Mouse (Mus musculus): ENCODE measurements around the gene Hopx.

The Hopx gene

DNA sequence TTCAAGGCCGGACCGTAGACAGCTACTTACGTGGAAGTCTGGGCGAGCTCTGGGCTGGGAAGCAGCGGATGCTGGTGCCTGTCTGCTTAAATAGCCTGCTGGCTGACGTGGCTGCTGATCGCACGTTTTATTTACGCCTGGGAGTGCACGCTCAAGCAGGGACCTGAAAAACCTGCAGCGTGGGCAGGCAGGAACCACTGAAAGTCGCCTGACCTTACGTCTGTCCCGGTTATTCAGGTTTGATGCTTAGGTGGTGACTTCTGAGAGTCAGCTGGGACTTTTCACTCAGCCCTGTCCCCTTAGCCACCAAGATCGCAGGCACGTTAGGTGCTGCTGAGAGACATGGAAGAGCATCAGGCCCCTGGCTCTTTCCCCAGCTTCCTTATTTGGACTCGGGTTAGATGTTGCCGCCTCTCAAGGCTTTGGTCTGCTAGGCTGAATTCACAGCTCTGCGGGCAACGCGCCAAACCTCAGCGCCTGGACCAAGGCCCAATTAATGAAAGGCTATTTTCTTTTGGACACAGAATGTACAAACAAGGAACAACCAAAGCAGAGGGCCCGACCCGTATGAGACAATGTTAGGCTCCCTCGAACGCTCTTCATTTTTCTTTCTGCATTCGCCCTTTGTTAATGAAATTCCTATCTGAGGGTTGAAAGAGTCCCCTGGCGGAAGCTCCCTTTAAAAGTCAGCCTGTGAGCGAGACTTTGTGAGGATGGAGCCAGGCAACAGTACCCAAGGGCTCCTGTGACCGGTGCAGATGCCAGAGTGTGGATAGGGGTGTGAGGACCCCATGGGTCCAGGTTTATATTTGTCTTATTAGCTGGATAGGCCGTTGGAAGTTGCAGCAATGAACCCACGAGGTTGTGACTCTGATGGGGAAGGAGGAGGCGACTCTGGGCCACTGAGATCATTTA is at the start of gene Hopx:
Gene Hopx, minus strand, starts transcription at position 305 of the 915 bp plus-strand sequence.
- DNase-seq (ENCODE audit: low read depth in 1 of 2, low spot score in 2 of 2): no peak

DNA sequence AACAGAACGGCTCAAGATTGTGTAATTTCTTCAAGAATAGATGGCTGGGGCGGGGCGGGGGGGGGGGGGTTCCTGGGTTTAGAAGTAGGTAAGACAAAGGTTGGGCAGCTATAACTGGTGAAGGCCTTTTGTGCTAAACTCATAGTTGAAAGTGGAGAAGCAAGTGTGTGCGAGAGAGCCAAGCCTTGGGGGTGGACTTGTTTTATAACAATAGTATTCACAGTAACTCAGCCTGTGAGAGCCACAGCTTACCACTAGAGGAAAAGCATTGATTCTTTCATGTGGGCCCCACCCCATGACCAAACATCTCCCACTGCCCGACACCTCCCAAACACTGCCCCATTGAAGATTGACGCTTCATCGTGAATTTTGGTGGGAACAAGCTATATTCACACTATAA is 48.7 kb upstream of the Hopx start:
- DNase-seq (ENCODE audit: low read depth in 1 of 2, low spot score in 2 of 2): no peak

DNA sequence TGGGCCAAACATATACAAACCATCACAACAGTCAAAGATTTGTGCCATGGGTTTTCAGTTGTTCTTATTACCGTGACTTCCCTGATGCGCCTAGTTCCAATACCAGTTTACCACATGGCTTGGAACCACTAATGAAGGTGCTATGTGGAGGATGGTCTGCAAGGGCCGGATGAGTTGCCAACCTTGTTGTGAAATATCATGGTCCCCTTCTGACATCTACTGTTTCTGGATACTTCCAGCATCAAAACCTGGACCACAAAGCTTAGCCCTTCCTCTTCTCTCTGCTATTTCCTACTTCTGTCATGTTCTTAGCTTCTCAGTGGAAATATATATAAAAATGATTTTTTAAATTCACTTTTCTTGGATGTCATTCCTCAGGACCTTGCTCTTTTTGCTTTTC is 47.6 kb upstream of the Hopx start:
- no peak for DNase-seq (ENCODE audit: low read depth in 1 of 2, low spot score in 2 of 2)

DNA sequence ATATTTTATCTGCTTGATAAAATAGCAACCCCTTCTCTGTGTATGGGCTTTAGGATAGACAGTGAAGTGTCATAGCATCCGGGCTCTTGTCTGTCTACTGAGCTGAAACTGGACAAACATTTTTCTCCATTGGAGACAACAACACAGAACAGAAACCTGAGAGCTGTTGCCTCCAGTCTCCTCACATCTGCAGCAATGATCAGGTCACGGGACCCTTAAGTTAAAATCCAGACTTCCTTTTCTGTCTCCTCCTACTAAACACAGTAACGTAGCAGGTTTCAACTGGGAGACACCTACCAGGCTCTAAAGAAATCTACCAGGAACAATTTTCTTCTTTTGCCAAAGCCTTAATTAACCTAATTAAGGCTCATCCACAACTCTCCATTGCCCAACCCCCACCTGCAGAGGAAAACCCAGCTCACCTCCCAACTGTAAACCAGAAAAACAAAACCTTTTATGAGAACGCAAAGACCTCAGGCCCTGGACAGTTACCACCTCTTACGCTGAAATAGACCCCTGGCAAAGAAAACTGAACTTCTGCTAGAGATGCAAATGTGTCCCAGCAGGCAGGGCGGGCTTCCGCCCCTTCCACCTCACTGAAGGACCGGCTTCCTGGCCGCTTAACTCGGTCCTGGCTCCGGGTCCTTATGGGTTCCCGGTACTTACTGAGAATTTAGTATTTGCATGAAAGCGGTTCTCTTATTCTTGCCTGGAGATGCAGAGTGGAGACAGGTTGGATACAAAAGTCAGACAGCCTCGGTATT is 43.0 kb upstream of the Hopx start:
- no peak for DNase-seq (ENCODE audit: low read depth in 1 of 2, low spot score in 2 of 2)

DNA sequence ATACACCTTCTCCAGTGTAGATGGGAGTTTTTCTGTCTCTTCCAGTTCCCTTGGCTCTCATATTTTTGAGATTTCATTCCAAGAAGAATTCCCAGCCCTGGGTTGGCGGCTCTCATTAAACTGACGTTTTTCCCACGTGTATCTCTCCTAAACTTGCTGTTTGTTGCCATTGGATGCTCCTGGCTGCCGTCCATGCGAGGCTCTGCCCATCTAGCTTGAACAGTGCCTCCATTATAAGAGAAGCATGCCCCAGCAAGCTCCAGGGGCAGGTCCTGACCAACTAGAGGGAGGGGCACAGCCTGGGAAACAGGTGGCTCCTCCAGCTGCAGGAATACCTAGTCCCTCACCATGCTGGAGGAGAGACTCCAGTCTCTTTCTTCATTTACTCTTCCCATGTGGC is 42.0 kb upstream of the Hopx start:
- DNase-seq (ENCODE audit: low read depth in 1 of 2, low spot score in 2 of 2): no peak

DNA sequence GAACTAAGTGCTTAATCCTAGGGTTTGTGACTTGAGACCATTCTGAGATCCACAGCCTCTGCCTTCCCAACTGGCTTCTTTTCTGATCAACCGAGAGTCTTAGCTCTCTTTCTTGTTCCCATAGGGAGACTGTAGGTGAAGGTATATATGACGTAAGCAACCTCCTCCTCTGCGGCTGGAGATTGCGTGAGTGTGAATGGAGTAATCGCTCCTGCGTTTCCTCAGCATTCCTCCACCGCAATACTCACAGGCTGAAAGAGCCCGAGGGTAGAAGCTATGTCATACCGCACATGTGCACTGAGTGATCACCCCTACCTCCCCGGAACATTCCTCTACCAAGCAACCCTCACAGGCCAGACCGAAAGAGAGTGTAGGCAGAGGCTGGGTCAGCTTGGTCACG is 40.6 kb upstream of the Hopx start:
- DNase-seq (ENCODE audit: low read depth in 1 of 2, low spot score in 2 of 2): no peak

DNA sequence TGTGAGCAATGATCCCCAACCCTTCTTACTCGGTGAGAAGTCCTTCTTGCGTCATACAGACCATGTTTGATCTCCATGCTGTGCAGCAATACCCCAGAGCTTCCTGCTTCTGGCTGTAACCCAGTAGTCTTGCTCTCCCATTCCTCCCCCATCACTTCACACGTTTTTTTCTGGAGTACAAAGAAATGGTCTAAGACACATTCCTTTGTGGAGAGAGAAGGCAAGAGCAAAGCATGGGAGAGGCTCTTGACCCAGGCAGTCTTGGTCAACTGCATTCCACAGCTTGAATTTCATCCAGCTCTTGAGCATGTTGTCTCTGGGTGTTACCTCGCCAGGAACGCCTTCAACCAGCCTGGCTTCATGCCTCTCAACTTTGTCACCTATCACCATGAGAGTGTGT is 39.9 kb upstream of the Hopx start:
- no peak for DNase-seq (ENCODE audit: low read depth in 1 of 2, low spot score in 2 of 2)

DNA sequence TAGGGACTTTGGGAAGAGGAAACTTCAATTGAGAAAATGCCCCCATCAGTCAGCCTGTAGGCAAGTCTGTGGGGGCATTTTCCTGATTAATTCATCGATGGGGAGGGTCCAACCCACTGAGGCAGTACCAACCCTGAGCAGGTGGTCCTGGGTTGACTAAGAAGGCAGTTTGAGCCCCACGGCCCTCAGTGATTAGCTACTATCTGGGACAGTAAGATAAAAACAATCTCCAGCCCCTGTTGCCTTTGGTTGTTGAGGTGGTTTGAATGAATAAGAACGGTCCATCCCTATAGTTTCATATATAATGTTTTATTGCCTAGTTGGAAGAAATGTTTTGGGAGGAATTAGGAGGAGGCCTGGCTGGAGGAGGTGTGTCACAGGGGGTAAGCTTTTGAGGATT is 36.8 kb upstream of the Hopx start:
- DNase-seq (ENCODE audit: low read depth in 1 of 2, low spot score in 2 of 2): no peak

DNA sequence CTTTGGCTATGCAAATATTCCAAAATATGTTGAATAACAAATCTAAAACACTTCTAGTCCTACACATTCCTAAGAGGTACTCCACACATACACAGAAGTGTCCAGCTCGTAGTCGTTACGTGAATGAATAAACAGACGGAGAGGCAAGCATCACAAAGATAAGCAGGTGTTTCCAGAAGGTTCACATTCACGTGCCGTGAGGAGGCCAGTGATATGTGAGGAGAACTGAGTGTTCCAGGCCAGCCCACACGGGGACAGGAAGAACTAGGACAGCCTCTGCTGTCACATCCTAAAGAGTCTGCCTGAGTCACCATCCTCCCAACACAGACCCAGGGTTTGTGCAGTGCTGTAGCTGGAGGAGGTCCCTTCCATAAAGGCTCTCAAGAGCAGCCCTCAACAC is 36.2 kb upstream of the Hopx start:
- DNase-seq (ENCODE audit: low read depth in 1 of 2, low spot score in 2 of 2): no peak

DNA sequence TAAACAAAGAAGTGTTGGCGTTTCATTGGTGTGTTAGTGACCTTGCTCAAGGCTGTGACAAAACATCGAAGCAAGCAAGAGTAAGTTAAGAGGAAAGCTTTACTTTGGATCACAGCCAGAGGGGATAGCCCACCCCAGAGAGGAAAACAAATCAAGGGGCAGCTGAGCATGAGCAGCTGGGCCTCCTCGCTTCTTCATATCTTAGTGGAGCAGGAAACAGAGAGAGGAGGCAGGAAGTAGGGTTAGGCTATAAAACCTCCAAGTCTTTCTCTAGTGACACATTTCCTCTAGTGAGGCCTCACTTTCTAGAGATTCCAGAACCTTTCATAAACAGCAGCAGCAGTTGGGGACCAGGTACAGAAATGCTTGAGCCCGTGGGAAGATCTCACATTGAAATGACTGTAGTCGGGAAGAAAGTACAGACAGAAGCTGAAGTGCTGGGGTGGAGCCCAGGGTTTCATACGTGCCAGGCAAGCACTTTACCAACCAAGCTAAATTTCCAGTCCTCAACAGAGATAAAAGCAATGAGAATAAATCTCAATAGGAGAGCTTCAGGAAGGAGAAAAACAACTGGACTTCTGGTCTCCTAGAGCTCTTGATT is 33.2 kb upstream of the Hopx start:
- no peak for DNase-seq (ENCODE audit: low read depth in 1 of 2, low spot score in 2 of 2)

DNA sequence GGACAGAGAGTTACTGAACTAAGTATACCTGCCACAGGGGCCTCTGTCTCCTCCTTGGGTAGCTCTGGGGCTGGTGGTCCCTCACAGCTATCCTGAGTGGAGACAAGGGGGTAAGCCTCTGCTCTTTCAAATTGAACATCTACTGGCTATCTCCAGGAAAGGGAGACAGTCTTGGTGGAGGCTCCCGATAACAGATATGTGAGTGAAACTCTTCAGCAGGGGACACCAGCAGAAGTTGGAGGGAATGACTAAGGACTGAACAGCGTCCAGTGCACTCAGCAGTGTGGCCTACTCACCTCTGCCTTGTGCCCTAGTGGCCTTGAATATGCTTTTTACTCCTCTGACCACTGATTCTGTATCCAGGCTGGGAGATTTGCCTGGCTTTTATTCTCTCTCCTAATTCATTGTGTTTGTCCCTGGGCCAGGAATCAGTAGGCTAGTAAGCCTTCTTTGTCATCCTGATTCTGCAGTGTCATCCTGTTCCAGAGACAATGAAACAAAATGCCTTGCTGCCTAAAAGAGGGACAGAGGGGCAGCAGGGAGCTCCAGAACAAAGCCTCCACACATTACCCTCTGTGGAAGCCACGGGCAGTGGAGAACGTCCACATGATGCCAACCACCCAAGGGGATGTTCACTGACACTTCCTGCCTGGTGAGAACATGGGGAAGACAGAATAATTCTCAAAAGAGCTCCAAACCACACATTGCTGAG is 31.7 kb upstream of the Hopx start:
- no peak for DNase-seq (ENCODE audit: low read depth in 1 of 2, low spot score in 2 of 2)

DNA sequence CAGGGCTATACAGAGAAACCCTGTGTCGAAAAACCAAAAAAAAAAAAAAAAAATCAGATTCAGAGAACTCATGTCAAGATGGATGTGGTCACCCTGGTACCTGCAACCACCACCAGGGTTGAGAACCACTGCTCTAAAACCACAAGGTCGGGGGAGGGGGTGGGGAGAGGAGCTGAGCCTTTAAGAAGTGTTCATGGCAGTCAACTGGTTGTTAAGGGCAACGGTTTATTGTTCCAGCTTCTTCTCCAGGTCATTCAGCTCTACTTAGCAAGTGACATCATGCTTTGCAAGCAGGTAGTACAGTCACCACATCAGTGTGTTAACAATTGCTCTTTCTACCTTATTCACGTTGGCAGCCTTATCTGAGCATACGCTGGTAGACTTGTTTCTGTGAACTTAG is 29.7 kb upstream of the Hopx start:
- DNase-seq (ENCODE audit: low read depth in 1 of 2, low spot score in 2 of 2): no peak

DNA sequence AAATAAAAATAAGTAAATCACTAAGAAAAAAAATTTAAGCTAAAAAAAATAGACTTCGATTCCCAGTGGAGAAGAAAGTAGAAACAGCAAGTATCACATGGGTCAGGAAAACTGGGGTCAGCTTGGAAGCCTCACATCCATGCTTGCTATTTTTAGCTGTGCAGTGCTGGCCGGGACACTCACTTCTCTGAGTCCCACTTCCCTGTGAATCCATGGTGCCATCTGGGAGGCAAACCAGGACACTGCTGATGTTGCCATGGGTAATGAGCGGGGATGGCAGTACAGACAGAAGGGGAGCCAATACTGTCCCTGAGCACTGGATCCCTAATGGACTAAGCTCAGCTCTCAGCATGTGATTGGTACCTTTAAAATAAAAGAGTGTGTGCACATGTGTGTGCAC is 28.2 kb upstream of the Hopx start:
- no peak for DNase-seq (ENCODE audit: low read depth in 1 of 2, low spot score in 2 of 2)

DNA sequence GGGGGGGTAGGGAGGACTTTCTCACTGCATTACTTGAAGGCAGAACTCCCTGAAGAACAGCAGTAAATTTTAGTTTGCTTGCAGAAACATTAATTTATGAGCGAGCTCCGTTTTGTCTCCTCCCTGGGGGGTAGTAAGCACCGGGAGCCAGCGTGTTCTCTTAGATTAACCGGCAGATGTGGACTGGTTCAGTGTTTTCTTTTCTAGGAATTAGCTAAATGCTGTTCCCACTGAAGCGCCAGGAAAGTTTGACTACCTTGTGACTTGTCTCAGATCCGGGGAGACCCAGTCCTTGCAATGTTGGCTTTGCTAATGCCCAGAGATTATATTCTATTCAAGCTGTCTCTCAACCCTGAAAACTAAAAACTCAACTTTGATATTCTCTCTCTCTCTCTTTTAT is 26.4 kb upstream of the Hopx start:
- DNase-seq (ENCODE audit: low read depth in 1 of 2, low spot score in 2 of 2): no peak

DNA sequence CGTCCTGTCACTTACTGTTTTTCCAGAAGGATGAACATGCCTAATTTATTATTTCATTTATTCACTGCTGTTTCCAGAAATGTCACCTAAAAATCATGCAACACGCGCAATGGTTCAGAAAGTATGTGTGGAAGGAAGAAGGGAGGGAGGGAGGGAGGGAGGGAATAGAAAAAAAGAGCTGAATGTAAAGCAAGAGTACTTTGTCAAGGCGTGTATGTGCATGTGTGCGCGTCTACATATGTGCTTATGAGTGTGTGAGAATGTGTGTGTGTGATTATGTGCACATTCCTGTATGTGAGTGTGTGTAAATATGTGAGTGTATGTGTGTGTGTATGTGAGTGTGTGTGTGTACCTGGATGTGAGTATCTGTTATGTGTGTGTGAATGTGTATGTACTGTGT is 25.9 kb upstream of the Hopx start:
- no peak for DNase-seq (ENCODE audit: low read depth in 1 of 2, low spot score in 2 of 2)

DNA sequence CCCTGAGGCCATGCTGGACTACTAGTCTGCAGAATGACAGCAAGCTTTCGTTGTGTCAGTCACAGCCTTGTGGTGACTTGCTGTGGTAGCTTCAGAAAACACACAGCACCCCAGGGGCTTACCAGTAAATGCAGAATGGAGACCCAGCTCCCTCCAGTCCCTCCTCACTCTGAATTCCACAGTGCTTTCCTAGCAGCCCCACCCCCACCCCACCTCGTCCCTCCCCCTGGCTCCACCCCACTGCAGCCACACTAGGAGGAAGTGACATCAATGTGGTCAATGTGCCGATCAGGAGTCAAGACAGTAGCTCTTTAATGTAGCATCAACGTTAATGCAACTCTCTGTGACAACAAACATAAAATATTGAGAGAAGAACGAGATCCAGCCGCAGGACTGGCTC is 25.2 kb upstream of the Hopx start:
- DNase-seq (ENCODE audit: low read depth in 1 of 2, low spot score in 2 of 2): peak; percentile 12 to 32

DNA sequence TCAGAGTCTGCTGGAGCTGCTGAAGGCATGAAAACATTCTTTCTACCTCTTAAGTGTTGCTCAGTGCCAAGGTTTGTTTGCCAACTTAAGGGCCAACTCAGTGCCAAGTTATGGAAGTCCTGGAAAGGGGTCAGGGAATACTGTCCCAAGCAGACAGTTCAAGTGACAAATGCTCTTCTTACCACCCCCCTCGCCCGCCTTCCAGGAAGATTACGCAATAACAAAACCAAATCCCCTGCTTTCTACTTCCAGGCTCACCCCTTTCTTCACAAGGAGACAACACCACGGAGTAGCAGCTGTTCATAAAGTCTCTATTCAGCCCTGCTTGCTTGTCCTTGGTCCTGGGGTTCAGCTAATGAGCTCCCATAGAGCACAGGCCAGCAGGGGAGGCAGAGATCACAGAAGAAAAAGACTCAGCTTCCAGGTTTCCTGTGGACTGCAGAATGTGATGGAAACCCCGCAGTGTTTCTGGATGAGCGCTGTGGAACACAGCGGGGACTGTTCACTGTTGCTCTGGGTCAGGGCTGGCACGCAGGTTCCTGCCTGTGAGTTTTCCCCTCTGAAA is 22.9 kb upstream of the Hopx start:
- no peak for DNase-seq (ENCODE audit: low read depth in 1 of 2, low spot score in 2 of 2)

DNA sequence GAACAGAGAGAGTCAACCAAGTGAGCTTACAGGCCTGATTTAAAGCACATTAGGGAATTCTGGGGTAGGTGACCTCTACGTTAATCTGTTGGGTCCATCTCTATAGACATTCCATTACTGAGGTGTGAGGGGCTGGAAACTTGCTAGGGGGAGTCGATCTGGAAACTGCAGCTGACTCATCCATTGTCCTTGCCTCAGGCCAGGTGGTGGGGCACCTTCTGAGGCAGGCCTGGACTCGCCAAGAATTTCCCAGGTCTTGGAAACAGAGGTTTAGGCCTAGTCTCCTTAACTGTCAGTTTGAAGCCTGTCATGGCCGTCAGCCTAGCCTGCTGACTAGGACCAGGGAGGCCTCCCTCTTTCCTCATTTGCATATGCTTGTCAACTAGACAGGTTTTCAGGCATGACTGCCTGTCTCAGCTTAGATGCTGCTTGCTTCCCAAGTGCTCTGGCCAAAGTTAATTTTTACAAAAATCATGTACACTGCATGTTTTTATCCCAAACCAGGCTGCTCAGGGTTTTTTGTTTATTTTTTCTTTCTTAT is 21.8 kb upstream of the Hopx start:
- no peak for DNase-seq (ENCODE audit: low read depth in 1 of 2, low spot score in 2 of 2)

DNA sequence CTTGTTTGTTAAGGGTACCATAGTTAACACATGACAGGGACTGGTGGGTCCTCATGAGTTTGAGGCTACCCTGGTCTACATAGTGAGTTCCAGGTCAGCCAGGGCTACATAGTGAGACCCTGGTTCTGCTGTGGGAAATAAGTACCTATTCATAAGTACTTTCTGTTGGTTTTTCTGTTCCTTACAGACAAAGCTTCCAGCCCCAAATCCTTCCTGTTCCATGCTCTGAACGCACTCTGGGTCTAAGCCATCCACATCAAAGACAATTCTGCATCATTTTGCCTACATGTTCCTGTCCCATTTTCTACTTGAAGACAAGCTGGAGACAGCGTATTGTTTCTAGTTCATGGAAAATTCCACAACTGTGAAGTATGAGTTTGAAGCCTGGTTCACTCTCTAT is 20.0 kb upstream of the Hopx start:
- no peak for DNase-seq (ENCODE audit: low read depth in 1 of 2, low spot score in 2 of 2)

DNA sequence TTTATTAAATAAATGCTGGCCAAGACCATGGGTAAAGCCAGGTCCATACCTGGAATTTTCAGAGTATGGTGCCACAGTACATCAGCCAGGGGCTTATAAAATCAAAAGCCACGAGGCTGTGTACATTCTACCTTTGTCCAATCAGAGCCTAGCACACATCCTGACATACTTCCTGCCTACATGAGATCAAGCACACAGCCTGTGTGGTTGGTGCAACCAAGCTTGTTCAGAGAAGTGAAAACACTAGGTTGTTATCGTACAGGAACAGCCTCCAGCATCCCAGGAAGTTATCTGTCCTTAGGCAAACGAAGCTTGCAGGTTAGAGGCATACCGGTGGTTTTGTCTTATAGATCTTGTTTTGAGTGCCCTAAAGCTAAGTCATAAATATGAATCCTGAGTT is 19.5 kb upstream of the Hopx start:
- DNase-seq (ENCODE audit: low read depth in 1 of 2, low spot score in 2 of 2): peak in 1 of 2 experiments; percentile 11

DNA sequence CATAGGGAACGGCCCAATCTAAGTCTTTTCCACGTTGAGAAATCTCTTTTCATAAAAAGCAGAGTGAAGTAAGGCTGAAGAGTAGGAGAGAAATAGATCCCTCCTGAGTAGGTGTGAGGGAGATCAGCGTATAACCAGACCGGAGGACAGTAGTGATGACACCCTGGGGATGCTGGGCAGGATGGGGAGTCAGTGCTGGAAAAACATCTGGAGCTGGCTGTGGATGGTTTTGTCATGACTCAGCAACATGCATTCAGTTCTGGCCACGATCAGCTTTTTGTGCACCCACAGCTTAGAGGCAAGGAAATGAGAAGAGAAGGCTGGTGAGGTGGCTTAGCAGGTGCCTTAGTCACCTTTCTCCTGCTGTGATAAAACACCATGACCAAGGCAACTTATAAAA is 19.0 kb upstream of the Hopx start:
- no peak for DNase-seq (ENCODE audit: low read depth in 1 of 2, low spot score in 2 of 2)

Data from monocyte, adult 2 months (primary cell).